Mouse (Mus musculus) heart, embryonic 13.5 days (tissue): Measurements from ENCODE around the gene Banf1. TPM values are rescaled to one million over a fixed set of nuclear protein-coding genes. Genes with fewer than 3 reads are reported as not detected.
A peak's percentile ranks its signal among the peaks of the same experiment; 100 is the strongest.

Experiments
- ATAC-seq: fragments of 200-750 bp; cut with Nextera tagmentation; 2 replicates; pipeline ENCODE4 v1.8.0; 2017; ENCODE audit warnings: moderate TSS enrichment; ENCODE audit not compliant: insufficient number of reproducible peaks, low FRiP score, low TSS enrichment; ENCODE audit errors: extremely low read depth
- H3K27ac ChIP-seq: fragments of 300-500 bp; sonication (generic); replicated peaks from 2 replicates; pipeline ENCODE4 v1.5.1; 2015; ENCODE audit warnings: moderate library complexity, mild to moderate bottlenecking, inconsistent platforms
- H3K27me3 ChIP-seq: fragments of 300-500 bp; sonication (generic); replicated peaks from 2 replicates; pipeline ENCODE4 v1.6.1; 2015; ENCODE audit warnings: mild to moderate bottlenecking, inconsistent platforms
- H3K36me3 ChIP-seq: fragments of 300-500 bp; sonication (generic); 2 replicates; pipeline ENCODE4 v1.6.1; 2015; ENCODE audit warnings: mild to moderate bottlenecking, inconsistent platforms
- H3K4me1 ChIP-seq: fragments of 300-500 bp; sonication (generic); 2 replicates; pipeline ENCODE4 v1.6.1; 2015; ENCODE audit warnings: inconsistent platforms
- H3K4me2 ChIP-seq: fragments of 300-500 bp; sonication (generic); 2 replicates; pipeline ENCODE4 v1.6.1; 2015; ENCODE audit warnings: inconsistent platforms, mild to moderate bottlenecking, moderate library complexity
- H3K4me3 ChIP-seq: fragments of 300-500 bp; sonication (generic); 2 replicates; pipeline ENCODE4 v1.5.1; 2015; ENCODE audit warnings: moderate library complexity, mild to moderate bottlenecking, inconsistent platforms
- H3K9ac ChIP-seq: fragments of 300-500 bp; sonication (generic); 2 replicates; pipeline ENCODE4 v1.6.1; 2015; ENCODE audit warnings: inconsistent platforms, mild to moderate bottlenecking, moderate library complexity
- H3K9me3 ChIP-seq: fragments of 300-500 bp; sonication (generic); 2 replicates; pipeline ENCODE4 v1.6.1; 2016; ENCODE audit warnings: inconsistent platforms
- WGBS: fragments of 180-500 bp; shearing (Covaris S2); methylation state at CpG from one replicate; pipeline ENCODE4 v1.1.7; 2015; ENCODE audit warnings: mixed read lengths; 5-methylcytosine and 5-hydroxymethylcytosine counted together
- polyA plus RNA-seq: library from polyadenylated mRNA; unstranded; fragments of >200 nt; fragmentation: Nextera tagmentation; extraction: Ambion mirVana; gene quantifications from 2 replicates; pipeline ENCODE4 v1.2.1, GENCODE M21; 2015

Gene Banf1
- polyA plus RNA-seq, 1 experiment from 2014 or later = 399 TPM

DNA sequence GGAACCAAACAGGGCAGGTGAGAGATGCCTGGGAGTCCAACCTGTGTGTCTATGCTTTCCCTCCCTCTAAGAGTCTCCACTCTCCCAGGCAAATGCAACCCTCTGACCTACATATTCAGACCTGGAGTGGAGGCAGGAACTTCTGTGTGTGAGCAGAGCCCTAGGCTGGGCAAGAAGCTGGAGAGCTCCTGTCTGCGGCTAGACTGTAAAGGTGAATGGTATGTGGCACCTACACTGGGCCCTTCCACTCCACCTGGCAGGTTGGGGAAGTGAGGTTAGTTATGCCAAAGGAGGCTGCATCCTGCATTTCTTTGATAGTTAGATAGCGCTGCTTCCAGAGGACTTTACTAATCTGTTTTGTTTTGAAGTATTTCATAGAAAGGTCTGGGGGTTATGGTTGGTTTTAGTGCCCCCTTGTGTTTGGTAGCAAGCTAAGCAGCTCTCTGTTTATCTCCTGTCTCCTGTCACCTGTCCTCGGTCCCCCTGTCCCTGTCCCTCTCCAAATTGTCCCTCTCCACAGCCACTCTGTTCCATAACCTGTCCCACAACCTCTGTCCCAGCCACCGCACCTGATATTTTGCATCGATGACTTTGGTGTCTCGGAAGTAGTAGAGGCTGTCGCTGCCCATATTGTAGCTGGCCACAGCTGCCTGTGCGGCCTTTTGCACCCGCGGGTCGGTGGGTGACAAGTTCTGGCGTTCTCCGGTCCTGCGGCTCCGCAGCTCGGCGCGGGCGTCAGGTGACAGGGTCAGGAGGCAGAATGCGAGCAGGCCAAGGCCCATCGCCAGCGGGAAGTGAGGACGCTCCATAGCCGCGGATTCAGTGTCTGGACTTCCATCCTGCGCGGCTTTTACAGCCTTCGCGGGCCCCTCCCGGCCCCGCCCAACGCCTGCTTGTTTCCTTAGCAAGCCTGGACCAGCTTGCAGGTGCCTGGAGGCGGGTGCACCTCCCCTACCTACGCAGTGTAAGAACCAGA is 18.2 kb downstream of the Banf1 start:
- Histone ChIP-seq H3K27me3 (peaks cover 20% of the 10 kb centered on the region), H3K9me3 (no peaks in the 10 kb centered on the region), H3K4me2 (peak overlapping the region; percentile 81), H3K36me3 (no peaks in the 10 kb centered on the region), H3K4me1 (peaks cover 19% of the 10 kb centered on the region), H3K4me3 (peak overlapping the region; percentile 50), H3K27ac (no peak overlapping the region), H3K9ac (peak overlapping the region; percentile 79)
- 7% methylated on average over 34 of the region's 34 CpGs for WGBS
- ATAC-seq = no peak

DNA sequence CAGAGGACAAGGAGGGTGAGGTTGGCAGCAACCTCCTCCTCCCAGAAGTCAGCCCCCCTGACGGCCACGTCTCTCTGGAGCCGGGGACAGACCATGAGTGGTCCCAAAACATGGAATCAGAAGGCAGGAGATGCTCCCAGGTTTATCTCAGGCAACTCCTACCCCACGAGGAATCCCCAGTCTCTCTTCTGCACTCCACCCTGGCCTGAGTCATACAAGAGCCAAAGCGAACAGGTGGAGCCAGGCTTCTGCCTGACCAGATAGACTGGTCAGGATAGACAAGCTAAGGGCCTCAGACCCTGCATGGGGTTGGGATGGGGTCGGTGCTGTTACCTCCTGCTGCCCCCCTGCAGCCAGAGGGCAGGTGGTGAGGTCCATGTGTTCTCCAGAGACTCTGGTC is 18.9 kb downstream of the Banf1 start:
- no peaks in the 10 kb centered on the region for H3K36me3 ChIP-seq

GRCm38 (mm10) chr19:5345297-5346131 is 21.5 kb downstream of the Banf1 start:
- WGBS = 57% methylated on average over 6 of the region's 6 CpGs
- Histone ChIP-seq H3K9me3 (no peaks in the 10 kb centered on the region), H3K4me1 (peaks cover 19% of the 10 kb centered on the region), H3K9ac (no peak overlapping the region), H3K27me3 (peaks cover 18% of the 10 kb centered on the region), H3K36me3 (no peaks in the 10 kb centered on the region), H3K27ac (peak overlapping the region; percentile 44; the same call in 1 of the 2 replicates), H3K4me2 (no peak overlapping the region), H3K4me3 (no peak overlapping the region)
- ATAC-seq = no peak

More for the DNA sequence above, 18.9 kb downstream of the Banf1 start:
- no peak overlapping the region for H3K27ac ChIP-seq
- ATAC-seq = no peak
- peaks cover 19% of the 10 kb centered on the region for H3K4me1 ChIP-seq
- no peak overlapping the region for H3K4me2 ChIP-seq
- peaks cover 20% of the 10 kb centered on the region for H3K27me3 ChIP-seq
- H3K9ac ChIP-seq = no peak overlapping the region
- 66% methylated on average over 6 of the region's 6 CpGs for WGBS
- H3K4me3 ChIP-seq = no peak overlapping the region
- no peaks in the 10 kb centered on the region for H3K9me3 ChIP-seq

GRCm38 (mm10) chr19:5341360-5341759 is 25.6 kb downstream of the Banf1 start:
- H3K9ac ChIP-seq = no peak overlapping the region
- 81% methylated on average over 7 of the region's 7 CpGs for WGBS
- no peak overlapping the region for H3K4me3 ChIP-seq
- H3K9me3 ChIP-seq = no peaks in the 10 kb centered on the region
- H3K27me3 ChIP-seq = no peaks in the 10 kb centered on the region
- H3K4me1 ChIP-seq = peaks cover 10% of the 10 kb centered on the region; the same call in 1 of the 2 replicates
- ATAC-seq = no peak
- no peak overlapping the region for H3K27ac ChIP-seq
- no peak overlapping the region for H3K4me2 ChIP-seq
- no peaks in the 10 kb centered on the region for H3K36me3 ChIP-seq

- Histone ChIP-seq H3K9me3 (no peaks in the 10 kb centered on the region), H3K4me2 (no peak overlapping the region), H3K27me3 (no peaks in the 10 kb centered on the region), H3K4me1 (peaks cover 13% of the 10 kb centered on the region; the same call in 1 of the 2 replicates), H3K36me3 (no peaks in the 10 kb centered on the region), H3K9ac (no peak overlapping the region), H3K27ac (no peak overlapping the region), H3K4me3 (no peak overlapping the region)
- no peak for ATAC-seq
- WGBS = 20% methylated on average over 5 of the region's 5 CpGs
Measured at GRCm38 (mm10) chr19:5337975-5338374, 29.0 kb downstream of the Banf1 start.

- no peak for ATAC-seq
- peak within 1 kb of the TSS; percentile 52 for H3K27ac ChIP-seq
Measured at GRCm38 (mm10) chr19:5335441-5335840, 31.5 kb downstream of the Banf1 start, which contains the start of gene Catsper1. Gene Catsper1 (plus strand): TSS chr19:5335741.

DNA sequence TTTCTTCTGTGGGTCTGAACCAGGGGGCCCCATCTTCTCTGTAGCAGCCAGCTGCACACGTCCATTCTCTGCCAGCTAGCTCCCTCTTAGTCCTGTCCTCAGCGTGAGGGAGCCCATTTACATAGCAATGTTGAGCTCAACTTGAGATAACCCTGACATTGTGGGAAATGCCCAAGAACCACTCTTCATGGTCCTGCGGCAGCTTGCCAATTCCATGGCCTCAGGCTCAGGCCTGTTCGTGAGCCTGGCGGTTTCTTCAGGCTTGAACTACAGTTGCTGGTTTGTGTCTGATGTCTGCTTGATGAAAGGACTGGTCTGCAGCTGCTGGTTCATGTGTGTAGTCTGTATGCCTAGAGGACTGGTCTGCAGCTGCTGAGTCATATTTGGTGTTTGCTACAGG is 32.2 kb downstream of the Banf1 start:
- peak overlapping the region; percentile 52 for H3K27ac ChIP-seq

More at GRCm38 (mm10) chr19:5335441-5335840, 31.5 kb downstream of the Banf1 start, which contains the start of gene Catsper1:
- Histone ChIP-seq H3K27me3 (no peaks in the 10 kb centered on the region), H3K4me2 (no peak within 1 kb of the TSS), H3K9ac (no peak within 1 kb of the TSS), H3K4me1 (peaks cover 13% of the 10 kb centered on the region; the same call in 1 of the 2 replicates), H3K36me3 (no peaks in the 10 kb centered on the region), H3K9me3 (no peaks in the 10 kb centered on the region), H3K4me3 (no peak within 1 kb of the TSS)
- WGBS = 90% methylated on average over 6 of the region's 6 CpGs

GRCm38 (mm10) chr19:5327970-5328369 is 39.0 kb downstream of the Banf1 start:
- no peak overlapping the region for H3K4me2 ChIP-seq
- no peak overlapping the region for H3K9ac ChIP-seq
- no peak for ATAC-seq
- H3K27me3 ChIP-seq = no peaks in the 10 kb centered on the region
- 64% methylated on average over 19 of the region's 19 CpGs for WGBS
- H3K27ac ChIP-seq = no peak overlapping the region
- no peak overlapping the region for H3K4me3 ChIP-seq
- no peaks in the 10 kb centered on the region for H3K9me3 ChIP-seq
- H3K4me1 ChIP-seq = no peaks in the 10 kb centered on the region
- H3K36me3 ChIP-seq = no peaks in the 10 kb centered on the region

More for the DNA sequence above, 32.2 kb downstream of the Banf1 start:
- WGBS = 41% methylated on average over 5 of the region's 5 CpGs
- peaks cover 13% of the 10 kb centered on the region; the same call in 1 of the 2 replicates for H3K4me1 ChIP-seq
- H3K36me3 ChIP-seq = no peaks in the 10 kb centered on the region
- no peak overlapping the region for H3K4me3 ChIP-seq
- no peaks in the 10 kb centered on the region for H3K9me3 ChIP-seq
- ATAC-seq = no peak
- no peak overlapping the region for H3K9ac ChIP-seq
- no peak overlapping the region for H3K4me2 ChIP-seq
- H3K27me3 ChIP-seq = no peaks in the 10 kb centered on the region

DNA sequence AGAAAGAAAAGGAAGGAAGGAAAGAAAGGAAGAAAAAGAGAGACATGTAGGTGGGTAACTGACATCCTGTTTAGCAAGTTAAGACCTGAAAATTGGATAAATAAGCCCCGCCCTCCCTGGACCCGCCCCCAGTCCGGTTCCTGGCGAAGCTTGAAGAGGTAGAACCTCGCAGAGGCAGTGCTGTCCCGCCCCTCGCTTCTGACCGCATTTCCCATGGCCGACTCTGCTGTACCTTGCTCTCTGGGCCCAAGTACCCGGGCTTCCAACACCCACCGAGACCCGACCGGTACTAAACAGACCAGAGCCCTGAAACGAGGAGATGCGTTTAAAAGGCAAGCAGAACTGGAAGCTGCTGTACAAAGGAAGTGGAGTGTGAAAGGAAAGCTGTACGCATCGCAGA is 43.2 kb downstream of the Banf1 start:
- Histone ChIP-seq H3K27me3 (no peaks in the 10 kb centered on the region), H3K4me1 (no peaks in the 10 kb centered on the region), H3K9ac (no peak overlapping the region), H3K4me2 (peak overlapping the region; percentile 16; the same call in 1 of the 2 replicates), H3K27ac (no peak overlapping the region), H3K36me3 (no peaks in the 10 kb centered on the region), H3K9me3 (no peaks in the 10 kb centered on the region), H3K4me3 (no peak overlapping the region)
- WGBS = 47% methylated on average over 17 of the region's 17 CpGs
- no peak for ATAC-seq
